Mouse (Mus musculus) kidney, embryonic 16.5 days (tissue): ENCODE results near the gene Tnr. TPM values are rescaled to one million over a fixed set of nuclear protein-coding genes. Genes with fewer than 3 reads are reported as not detected.

Experiments used
- ATAC-seq: fragments of 200-750 bp; cut with Nextera tagmentation; 2 replicates; pipeline ENCODE4 v1.8.0; 2017; ENCODE audit warnings: moderate TSS enrichment; ENCODE audit not compliant: low FRiP score, low TSS enrichment
- H3K27ac ChIP-seq: fragments of 300-500 bp; sonication (generic); 2 replicates; pipeline ENCODE4 v1.5.1; 2014; ENCODE audit warnings: low read length
- H3K27me3 ChIP-seq: fragments of 300-500 bp; sonication (generic); 2 replicates; pipeline ENCODE4 v1.6.1; 2014; ENCODE audit warnings: low read length, control low read depth, mixed read lengths; ENCODE audit not compliant: insufficient read depth
- H3K36me3 ChIP-seq: fragments of 300-500 bp; sonication (generic); 2 replicates; pipeline ENCODE4 v1.6.1; 2014; ENCODE audit warnings: low read length, control low read depth, mixed read lengths; ENCODE audit not compliant: insufficient read depth
- H3K4me1 ChIP-seq: fragments of 300-500 bp; sonication (generic); 2 replicates; pipeline ENCODE4 v1.6.1; 2014; ENCODE audit warnings: low read length, control low read depth, mixed read lengths; ENCODE audit not compliant: insufficient read depth
- H3K4me2 ChIP-seq: fragments of 300-500 bp; sonication (generic); replicated peaks from 2 replicates; pipeline ENCODE4 v1.6.1; 2014; ENCODE audit warnings: low read depth, low read length
- H3K4me3 ChIP-seq: fragments of 300-500 bp; sonication (generic); 2 replicates; pipeline ENCODE4 v1.5.1; 2014; ENCODE audit warnings: mild to moderate bottlenecking, low read length
- H3K9ac ChIP-seq: fragments of 300-500 bp; sonication (generic); replicated peaks from 2 replicates; pipeline ENCODE4 v1.6.1; 2014; ENCODE audit warnings: low read length
- H3K9me3 ChIP-seq: fragments of 300-500 bp; sonication (generic); 2 replicates; pipeline ENCODE4 v1.6.1; 2016; ENCODE audit warnings: low read length, control low read depth
- WGBS: fragments of 180-500 bp; shearing (Covaris S2); extraction: QIAGEN DNeasy Blood & Tissue Kit; methylation state at CpG from one replicate; pipeline ENCODE4 v1.1.7; 2014; 5-methylcytosine and 5-hydroxymethylcytosine counted together
- polyA plus RNA-seq: library from polyadenylated mRNA; unstranded; fragments of >200 nt; fragmentation: Nextera tagmentation; extraction: Ambion mirVana; gene quantifications from 2 replicates; pipeline ENCODE4 v1.2.1, GENCODE M21; 2015

Gene Tnr
- polyA plus RNA-seq, 1 experiment from 2014 or later: not detected

DNA sequence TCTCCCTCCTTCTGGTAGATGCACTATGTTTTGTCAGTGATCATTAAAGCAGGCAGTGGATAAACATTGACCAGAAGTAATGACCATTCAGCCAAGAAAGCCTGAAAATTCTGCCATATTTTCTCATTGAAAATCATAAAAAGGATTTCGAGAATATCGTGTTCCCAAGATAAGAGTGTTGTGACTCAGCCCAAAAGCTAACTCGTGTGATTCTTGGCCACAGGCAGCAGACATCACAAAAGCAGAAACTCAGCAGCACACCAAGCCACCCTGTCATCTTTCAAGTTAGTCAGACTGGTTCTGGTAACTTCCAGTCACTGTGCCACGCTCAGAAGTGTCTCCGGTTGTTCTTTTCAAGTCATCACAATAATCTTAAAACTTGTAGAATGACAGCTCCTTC, 367.0 kb downstream of the Tnr start:
- Histone ChIP-seq H3K9ac (no peak overlapping the region), H3K27ac (no peak overlapping the region), H3K27me3 (no peaks in the 10 kb centered on the region), H3K4me2 (no peak overlapping the region), H3K4me3 (no peak overlapping the region), H3K36me3 (no peaks in the 10 kb centered on the region), H3K4me1 (no peaks in the 10 kb centered on the region), H3K9me3 (no peaks in the 10 kb centered on the region)
- no peak for ATAC-seq
- WGBS: 79% methylated on average over 5 of the region's 5 CpGs

DNA sequence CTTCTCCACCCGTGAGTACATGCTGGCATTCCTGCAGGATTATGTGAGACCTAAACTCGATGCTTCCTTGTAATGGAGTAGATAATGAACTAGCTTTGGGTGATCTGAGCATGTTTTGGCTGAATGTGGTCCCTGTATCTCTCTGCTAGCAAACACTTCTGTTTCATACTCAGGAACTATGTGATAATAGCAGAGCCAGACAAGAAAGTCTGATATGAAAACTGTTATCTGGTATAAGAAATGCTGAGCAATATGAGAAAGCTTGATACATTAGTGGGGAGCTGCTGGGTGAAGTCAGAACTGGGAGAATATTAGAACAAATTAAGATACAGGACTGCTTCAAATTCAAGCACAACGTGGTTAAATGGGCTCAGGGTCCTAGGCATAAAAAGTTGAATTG, 371.5 kb downstream of the Tnr start:
- Histone ChIP-seq H3K27ac (no peak overlapping the region), H3K4me3 (no peak overlapping the region), H3K4me1 (no peaks in the 10 kb centered on the region), H3K9ac (no peak overlapping the region), H3K36me3 (no peaks in the 10 kb centered on the region), H3K9me3 (no peaks in the 10 kb centered on the region), H3K27me3 (no peaks in the 10 kb centered on the region), H3K4me2 (no peak overlapping the region)
- 79% methylated on average over 3 of the region's 3 CpGs for WGBS
- no peak for ATAC-seq

DNA sequence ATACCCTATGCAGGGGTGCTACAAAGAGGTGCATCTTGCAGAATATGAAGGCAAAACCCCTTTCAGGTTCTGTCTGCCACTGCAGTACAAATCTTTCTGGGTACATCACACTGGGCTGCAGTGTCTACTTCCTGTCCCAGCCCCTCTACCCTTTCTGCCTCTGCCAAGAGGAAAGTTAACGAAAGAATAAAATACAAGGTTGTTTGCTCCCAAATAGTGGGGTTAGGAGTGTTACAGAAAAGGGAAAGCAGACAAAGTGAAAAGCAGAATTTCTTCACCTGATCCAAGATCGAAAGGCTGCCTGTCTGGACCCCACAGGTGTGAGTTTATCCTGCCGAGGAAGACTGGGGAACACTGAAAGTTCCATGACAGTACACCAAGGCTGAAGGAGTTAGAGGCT, 376.4 kb downstream of the Tnr start:
- 68% methylated on average over 3 of the region's 3 CpGs for WGBS

DNA sequence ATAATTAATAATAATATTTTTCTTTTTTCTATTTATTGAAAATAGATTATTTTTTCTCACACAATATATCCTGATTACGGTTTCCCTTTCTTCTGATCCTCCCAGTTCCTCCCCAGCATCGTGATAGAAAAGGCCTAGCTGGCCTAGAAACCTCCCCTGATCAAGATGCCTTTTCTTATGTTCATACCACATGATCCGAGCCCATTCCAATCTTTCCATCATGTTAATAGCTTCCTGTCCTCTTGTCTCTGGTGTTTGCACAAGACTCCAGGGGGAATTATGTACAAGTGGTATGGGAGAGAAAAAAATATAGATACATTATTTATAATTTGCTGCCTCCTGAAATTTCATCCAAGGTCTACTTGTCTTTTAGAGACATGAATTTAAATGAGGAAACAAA, 377.1 kb downstream of the Tnr start:
- WGBS: 24% methylated on average over 3 of the region's 3 CpGs
- H3K4me3 ChIP-seq: no peak overlapping the region
- no peaks in the 10 kb centered on the region for H3K27me3 ChIP-seq
- H3K4me1 ChIP-seq: no peaks in the 10 kb centered on the region
- no peak overlapping the region for H3K9ac ChIP-seq
- no peak overlapping the region for H3K4me2 ChIP-seq
- no peak for ATAC-seq
- no peaks in the 10 kb centered on the region for H3K9me3 ChIP-seq
- no peak overlapping the region for H3K27ac ChIP-seq
- no peaks in the 10 kb centered on the region for H3K36me3 ChIP-seq

More for the DNA sequence above, 376.4 kb downstream of the Tnr start:
- no peaks in the 10 kb centered on the region for H3K9me3 ChIP-seq
- no peaks in the 10 kb centered on the region for H3K27me3 ChIP-seq
- H3K4me1 ChIP-seq: no peaks in the 10 kb centered on the region
- H3K4me3 ChIP-seq: no peak overlapping the region
- no peak overlapping the region for H3K4me2 ChIP-seq
- H3K9ac ChIP-seq: no peak overlapping the region
- H3K36me3 ChIP-seq: no peaks in the 10 kb centered on the region
- no peak for ATAC-seq
- H3K27ac ChIP-seq: no peak overlapping the region

DNA sequence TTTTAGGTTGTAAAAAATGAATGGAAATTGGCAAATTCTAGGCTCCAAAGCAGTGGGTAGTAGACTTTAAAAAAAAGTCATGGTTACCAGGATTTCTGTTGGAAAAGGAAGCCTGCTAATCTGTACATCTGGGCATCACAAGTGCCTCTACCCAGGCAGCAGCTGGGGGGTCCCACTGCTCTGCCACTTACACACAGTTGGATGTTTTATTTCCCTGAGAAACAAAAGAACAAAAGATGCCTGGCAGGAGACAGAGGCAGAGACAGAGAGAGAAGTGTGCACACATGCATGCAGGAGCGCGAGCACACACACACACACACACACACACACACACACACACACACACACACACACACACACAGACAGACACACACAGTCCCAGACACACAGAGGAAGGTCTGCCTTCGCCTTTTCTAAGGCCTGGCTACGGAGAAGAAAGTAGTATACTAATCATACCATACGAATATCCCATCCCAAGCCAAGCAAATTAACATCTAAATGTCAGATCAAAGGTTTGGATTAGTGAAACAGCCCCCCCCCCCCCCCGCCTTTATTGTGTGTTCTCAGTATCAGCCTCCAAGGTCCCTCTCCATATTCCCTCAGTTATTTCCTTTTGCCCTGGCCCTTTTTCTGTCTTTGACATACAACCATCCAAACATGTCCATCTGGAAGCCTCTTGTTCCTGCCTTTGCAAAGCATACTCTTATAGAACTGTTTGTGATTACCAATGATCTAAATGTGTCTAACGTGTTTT, 378.0 kb downstream of the Tnr start:
- Histone ChIP-seq H3K9ac (no peak overlapping the region), H3K27me3 (no peaks in the 10 kb centered on the region), H3K4me2 (no peak overlapping the region), H3K4me3 (no peak overlapping the region), H3K27ac (no peak overlapping the region), H3K4me1 (no peaks in the 10 kb centered on the region), H3K36me3 (no peaks in the 10 kb centered on the region), H3K9me3 (no peaks in the 10 kb centered on the region)
- no peak for ATAC-seq
- 82% methylated on average over 7 of the region's 7 CpGs for WGBS

DNA sequence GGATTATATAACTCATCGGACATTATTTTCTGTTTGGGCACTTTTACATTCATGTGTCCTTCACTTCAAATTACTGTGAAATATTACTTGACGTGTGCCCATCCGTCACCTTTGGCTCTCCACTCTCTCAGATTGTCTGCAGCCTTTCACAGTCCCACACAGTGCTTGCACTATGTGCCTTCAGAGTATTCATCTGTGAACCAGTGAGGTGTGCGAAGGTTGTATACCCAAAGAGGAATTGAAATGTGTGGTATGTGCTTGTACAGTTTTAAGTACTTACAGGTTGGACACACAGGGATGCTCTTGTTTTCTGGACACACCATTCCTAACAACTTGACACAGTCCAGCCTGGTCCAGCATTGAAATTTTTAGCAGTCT, 378.5 kb downstream of the Tnr start:
- Histone ChIP-seq H3K27me3 (no peaks in the 10 kb centered on the region), H3K9me3 (no peaks in the 10 kb centered on the region), H3K27ac (no peak overlapping the region), H3K9ac (no peak overlapping the region), H3K4me2 (no peak overlapping the region), H3K4me1 (no peaks in the 10 kb centered on the region), H3K36me3 (no peaks in the 10 kb centered on the region), H3K4me3 (no peak overlapping the region)
- ATAC-seq: no peak
- WGBS: 88% methylated on average over 4 of the region's 4 CpGs

DNA sequence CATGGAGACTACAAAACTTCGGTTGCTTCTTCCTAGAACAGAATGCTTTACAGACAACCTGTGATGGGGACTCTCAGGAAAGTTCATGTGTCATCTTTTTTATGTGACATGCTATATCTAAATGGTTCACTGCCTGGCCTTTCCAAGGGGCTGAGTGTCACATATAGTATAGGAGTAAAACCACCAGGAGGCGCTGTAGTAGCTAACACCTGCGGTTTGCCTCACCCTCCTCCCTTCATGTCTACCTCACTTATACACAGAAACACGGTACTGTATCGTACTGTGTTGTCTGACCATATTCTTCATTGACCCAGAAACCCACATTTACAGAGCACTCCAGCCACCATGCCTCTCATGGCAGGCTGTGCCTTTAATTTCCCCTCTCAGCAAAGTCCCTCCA, 387.4 kb downstream of the Tnr start:
- no peaks in the 10 kb centered on the region; the same call in 1 of the 2 replicates for H3K27me3 ChIP-seq
- no peak for ATAC-seq
- 37% methylated on average over 5 of the region's 5 CpGs for WGBS
- no peak overlapping the region for H3K27ac ChIP-seq
- no peak overlapping the region for H3K4me2 ChIP-seq
- no peaks in the 10 kb centered on the region for H3K9me3 ChIP-seq
- no peaks in the 10 kb centered on the region for H3K36me3 ChIP-seq
- H3K4me1 ChIP-seq: no peaks in the 10 kb centered on the region
- no peak overlapping the region for H3K9ac ChIP-seq
- no peak overlapping the region for H3K4me3 ChIP-seq

DNA sequence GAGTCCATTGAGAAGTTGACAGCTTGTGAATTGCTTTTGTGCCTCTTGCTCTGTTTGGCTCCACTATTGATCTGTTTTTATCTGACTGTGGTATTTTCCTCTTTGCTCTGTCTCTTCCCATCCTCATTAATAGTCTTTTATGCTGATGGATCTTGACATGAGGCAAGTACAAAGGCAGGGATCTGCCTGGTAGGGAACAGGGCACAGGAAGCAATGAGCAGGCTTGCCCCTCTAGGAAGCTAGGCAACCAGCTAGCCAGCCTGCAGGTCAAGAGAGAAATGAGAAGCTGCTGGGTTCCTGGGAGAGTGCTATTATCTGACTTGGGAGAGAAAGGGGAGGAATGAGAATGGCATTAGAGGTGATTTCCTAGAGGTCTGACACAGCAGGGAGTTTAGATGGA, 391.2 kb downstream of the Tnr start:
- H3K36me3 ChIP-seq: no peaks in the 10 kb centered on the region
- no peak overlapping the region for H3K9ac ChIP-seq
- no peak for ATAC-seq
- H3K9me3 ChIP-seq: no peaks in the 10 kb centered on the region
- H3K27me3 ChIP-seq: no peaks in the 10 kb centered on the region; the same call in 1 of the 2 replicates
- H3K4me3 ChIP-seq: no peak overlapping the region
- no peaks in the 10 kb centered on the region for H3K4me1 ChIP-seq
- no peak overlapping the region for H3K27ac ChIP-seq
- H3K4me2 ChIP-seq: no peak overlapping the region

DNA sequence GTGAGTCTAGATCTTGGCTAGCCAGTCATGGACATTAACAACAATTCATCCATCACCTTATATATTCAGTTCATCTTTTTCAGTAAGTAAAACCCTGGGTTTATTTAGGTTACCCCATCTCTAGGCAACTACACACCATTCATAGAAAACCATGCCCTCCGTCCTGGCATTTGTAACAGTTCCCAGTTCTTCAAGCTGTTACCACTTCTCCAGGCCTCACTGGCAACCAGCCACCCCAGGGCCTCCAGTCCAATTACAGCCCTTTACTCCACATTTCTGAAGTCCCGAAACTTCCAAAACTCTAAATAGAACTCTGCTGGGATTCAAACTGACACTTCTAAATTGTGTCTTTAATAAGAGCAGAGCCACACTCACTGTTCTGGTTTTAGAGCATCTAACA, 397.0 kb downstream of the Tnr start:
- Histone ChIP-seq H3K4me2 (no peak overlapping the region), H3K27ac (no peak overlapping the region), H3K9ac (no peak overlapping the region), H3K36me3 (no peaks in the 10 kb centered on the region), H3K27me3 (no peaks in the 10 kb centered on the region), H3K4me1 (no peaks in the 10 kb centered on the region), H3K4me3 (no peak overlapping the region), H3K9me3 (no peaks in the 10 kb centered on the region)
- ATAC-seq: no peak
- WGBS: 88% methylated on average over 2 of the region's 2 CpGs

DNA sequence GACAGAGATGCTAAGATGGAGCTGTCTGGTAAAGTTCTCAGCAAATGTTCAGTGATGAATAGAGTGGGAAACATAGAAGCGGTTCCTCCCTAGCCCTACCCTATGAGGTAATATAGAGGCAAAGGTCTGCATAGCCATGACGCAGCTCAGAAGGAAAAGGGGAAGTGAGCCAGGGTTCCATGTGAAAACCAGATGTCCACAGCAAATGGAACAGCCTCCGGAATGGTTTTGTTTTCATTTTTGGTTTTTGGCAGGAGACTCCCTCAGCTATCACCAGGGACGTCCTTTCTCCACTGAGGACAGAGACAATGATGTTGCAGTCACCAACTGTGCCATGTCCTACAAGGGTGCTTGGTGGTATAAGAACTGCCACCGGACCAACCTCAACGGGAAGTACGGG, 399.4 kb downstream of the Tnr start:
- Histone ChIP-seq H3K36me3 (no peaks in the 10 kb centered on the region), H3K4me1 (no peaks in the 10 kb centered on the region), H3K9me3 (no peaks in the 10 kb centered on the region), H3K9ac (no peak overlapping the region), H3K27me3 (no peaks in the 10 kb centered on the region), H3K27ac (no peak overlapping the region), H3K4me2 (no peak overlapping the region), H3K4me3 (no peak overlapping the region)
- no peak for ATAC-seq
- 83% methylated on average over 7 of the region's 7 CpGs for whole genome bisulfite sequencing
